ENCODE assay signal across 31 mouse cellular contexts in the genomic region with DNA sequence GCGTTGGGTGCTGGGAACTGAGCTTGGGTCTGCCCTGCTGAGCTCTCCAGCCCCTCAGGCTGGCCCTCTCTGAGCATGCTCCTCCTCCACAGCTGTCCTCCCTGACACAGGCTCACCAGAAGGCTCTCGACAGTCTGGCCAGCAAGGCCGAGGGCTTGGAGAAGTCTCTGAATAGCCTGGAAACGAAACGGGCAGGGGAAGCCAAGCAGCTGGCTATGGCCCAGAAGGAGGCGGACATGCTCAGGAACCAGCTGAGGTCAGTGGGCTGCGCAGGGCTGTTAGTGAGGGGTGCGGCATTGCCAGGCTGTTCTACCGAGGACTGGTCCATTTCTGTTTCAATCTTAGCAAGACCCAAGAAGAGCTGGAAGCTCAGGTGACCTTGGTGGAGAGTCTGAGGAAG. TPM values are rescaled to one million over a fixed set of nuclear protein-coding genes. Genes with fewer than 3 reads are reported as not detected.
DNase-seq lines count a peak whose midpoint lies in the region; TF ChIP-seq lines count a peak whose summit lies in the region.
"Had no signal": no experiment of that assay in that cellular context is flagged by ENCODE, and none has a peak within 500 bp of the region (broad histone marks: within the 10 kb centered on the region; RNA-seq: fewer than 3 reads in every experiment).

No protein-coding gene starts in this region.

- intact Hi-C loops in gastrocnemius, postnatal 14 days (cut with DNase I; ENCODE audit: low total_unique reads), result no loop called here
- intact Hi-C loops in left cerebral cortex, postnatal 4 days (cut with DNase I), result no loop called here
- intact Hi-C loops in left cerebral cortex, postnatal 14 days (cut with DNase I), result no loop called here

- H3K4me3 ChIP-seq in cerebellum, adult 2 months (replicated peaks; ENCODE audit: insufficient read depth, low read depth, low read length), result no peak overlapping the region
- H3K4me3 ChIP-seq: forebrain, embryonic 10.5 days; forebrain, embryonic 13.5 days; hindbrain, embryonic 13.5 days had no signal

- no peak for TF ChIP-seq POLR2A in cerebellum, adult 2 months (IDR thresholded peaks at IDR 0.05; ENCODE audit: borderline replicate concordance, insufficient read depth, low read length)

- H3K4me1 ChIP-seq in cerebellum, adult 2 months (ENCODE audit: control insufficient read depth, insufficient read depth, low read length), result no peaks in the 10 kb centered on the region
- H3K4me1 ChIP-seq: forebrain, embryonic 10.5 days; forebrain, embryonic 13.5 days; hindbrain, embryonic 13.5 days had no signal

- no peaks in the 10 kb centered on the region for H3K27me3 ChIP-seq in cerebellum, adult 2 months (ENCODE audit: control insufficient read depth, insufficient read depth, low read length)
- H3K27me3 ChIP-seq: forebrain, embryonic 13.5 days; hindbrain, embryonic 13.5 days had no signal

- WGBS in cerebellum, adult 2 months, result 22% methylated on average over 9 of the region's 9 CpGs

- peak; percentile 23 for DNase-seq in adrenal gland, postnatal 10 days
- no peak for DNase-seq in adrenal gland, postnatal 14 days
- peak; percentile 25 to 59 for DNase-seq in cerebellum, postnatal 14 days
- no peak for DNase-seq in cerebellum, adult 2 months
- peak; percentile 46 for DNase-seq in gastrocnemius, postnatal 14 days
- no peak for DNase-seq in gastrocnemius, adult 18-20 months (ENCODE audit: low spot score)
- DNase-seq in left cerebral cortex, postnatal 4 days, result peak; percentile 63
- no peak for DNase-seq in left cerebral cortex, postnatal 14 days (ENCODE audit: low spot score in 2 of 2)
- DNase-seq: adrenal gland, adult 8-10 months; cerebellum, adult 11-12 months; cerebellum, postnatal 25 days; heart, adult 11 months; kidney, adult 18-20 months had no signal

- no peak for TF ChIP-seq CTCF in cerebellum, adult 2 months (IDR thresholded peaks at IDR 0.05; ENCODE audit: borderline replicate concordance, insufficient read depth, low read depth, low read length)

- no peak overlapping the region for H3K27ac ChIP-seq in cerebellum, adult 2 months (ENCODE audit: insufficient read depth, low read length)
- H3K27ac ChIP-seq: forebrain, embryonic 10.5 days; forebrain, embryonic 13.5 days; hindbrain, embryonic 13.5 days had no signal

RNA-seq across cellular contexts. Expression of a gene that starts 7.5 kb away (rescaled TPM):
- 10 to 100 TPM in 1 of 2 experiments, 1 to 10 TPM in 1; 9.9 to 15.8 TPM for total RNA-seq in adrenal gland, postnatal 10 days (2021)
- total RNA-seq in adrenal gland, postnatal 14 days (2021), result 12.0 and 14.3 TPM in 2 replicates
- polyA plus RNA-seq in cerebellum, adult 2 months (2012; rRNA removed), result 6.5 and 9.6 TPM in 2 replicates
- total RNA-seq in gastrocnemius, postnatal 14 days (2021), result 1 to 10 TPM; 2.6 to 3.3 TPM
- total RNA-seq in gastrocnemius, adult 18-20 months (2021), result 1 to 10 TPM; 1.3 to 2.1 TPM
- total RNA-seq in left cerebral cortex, postnatal 4 days (2021), result 10 to 100 TPM; 13.6 TPM
- total RNA-seq in left cerebral cortex, postnatal 14 days (2021), result 1 to 10 TPM; 8.1 to 9.1 TPM

RNA-seq across cellular contexts. Expression of a gene that starts 7.7 kb away (rescaled TPM):
- 10 to 100 TPM; 20.3 to 25.1 TPM for total RNA-seq in adrenal gland, postnatal 10 days (2021)
- 19.9 and 21.4 TPM in 2 replicates for total RNA-seq in adrenal gland, postnatal 14 days (2021)
- polyA plus RNA-seq in cerebellum, adult 2 months (2012; rRNA removed), result 5.7 and 6.7 TPM in 2 replicates
- 1 to 10 TPM; 4.5 to 5.4 TPM for total RNA-seq in gastrocnemius, postnatal 14 days (2021)
- total RNA-seq in gastrocnemius, adult 18-20 months (2021), result under 1 TPM; 0.66 TPM
- total RNA-seq in left cerebral cortex, postnatal 4 days (2021), result 1 to 10 TPM; 7.2 to 9.3 TPM
- 1 to 10 TPM; 8.6 to 9.5 TPM for total RNA-seq in left cerebral cortex, postnatal 14 days (2021)

RNA-seq across cellular contexts. Expression of a gene that starts 8.6 kb away (rescaled TPM):
- not detected for total RNA-seq in adrenal gland, postnatal 10 days (2021)
- not detected in 2 replicates for total RNA-seq in adrenal gland, postnatal 14 days (2021)
- not detected in 2 replicates for polyA plus RNA-seq in cerebellum, adult 2 months (2012; rRNA removed)
- total RNA-seq in gastrocnemius, postnatal 14 days (2021), result not detected
- total RNA-seq in gastrocnemius, adult 18-20 months (2021), result not detected
- 1 to 10 TPM; 1.5 to 2.4 TPM for total RNA-seq in left cerebral cortex, postnatal 4 days (2021)
- under 1 TPM; 0.55 to 0.72 TPM for total RNA-seq in left cerebral cortex, postnatal 14 days (2021)
- total RNA-seq: adrenal gland, adult 8-10 months; common myeloid progenitor, adult 5-6 weeks; gastrocnemius, adult 8-10 months; gastrocnemius, postnatal 4 days; heart, adult 8-10 months; heart, postnatal 25 days; hematopoietic stem cell, adult 5-6 weeks had no signal
- polyA plus RNA-seq: activated CD4-positive, CD25-positive, alpha-beta regulatory T cell, adult 4 months; heart, embryonic 11.5 days had no signal

RNA-seq across cellular contexts. Expression of a gene that starts 18.5 kb away (rescaled TPM):
- total RNA-seq in adrenal gland, postnatal 10 days (2021), result under 1 TPM; 0.18 to 0.64 TPM
- total RNA-seq in adrenal gland, postnatal 14 days (2021), result 0.26 and 0.45 TPM in 2 replicates
- polyA plus RNA-seq in cerebellum, adult 2 months (2012; rRNA removed), result not detected in 2 replicates
- not detected for total RNA-seq in gastrocnemius, postnatal 14 days (2021)
- total RNA-seq in gastrocnemius, adult 18-20 months (2021), result not detected
- total RNA-seq in left cerebral cortex, postnatal 4 days (2021), result not detected
- under 1 TPM in 1 of 2 experiments, not detected in 1; 0.25 TPM for total RNA-seq in left cerebral cortex, postnatal 14 days (2021)
- total RNA-seq: common myeloid progenitor, adult 5-6 weeks; gastrocnemius, adult 8-10 months; heart, adult 8-10 months; heart, postnatal 25 days had no signal
- polyA plus RNA-seq: embryonic facial prominence, embryonic 14.5 days; forebrain, embryonic 13.5 days; forebrain, embryonic 16.5 days; heart, embryonic 11.5 days; heart, embryonic 14.5 days; heart, postnatal 0 days; hindbrain, embryonic 13.5 days; hindbrain, embryonic 16.5 days; intestine, embryonic 16.5 days had no signal

RNA-seq across cellular contexts. Expression of a gene that starts 27.6 kb away (rescaled TPM):
- under 1 TPM; 0.24 to 0.30 TPM for total RNA-seq in adrenal gland, postnatal 10 days (2021)
- total RNA-seq in adrenal gland, postnatal 14 days (2021), result 0.23 and 0.37 TPM in 2 replicates
- polyA plus RNA-seq in cerebellum, adult 2 months (2012; rRNA removed), result 0.05 and 0.16 TPM in 2 replicates
- under 1 TPM; 0.09 to 0.29 TPM for total RNA-seq in gastrocnemius, postnatal 14 days (2021)
- under 1 TPM; 0.09 to 0.69 TPM for total RNA-seq in gastrocnemius, adult 18-20 months (2021)
- under 1 TPM; 0.26 to 0.36 TPM for total RNA-seq in left cerebral cortex, postnatal 4 days (2021)
- total RNA-seq in left cerebral cortex, postnatal 14 days (2021), result under 1 TPM; 0.68 to 0.79 TPM
- total RNA-seq: common myeloid progenitor, adult 5-6 weeks; hematopoietic stem cell, adult 5-6 weeks had no signal
- polyA plus RNA-seq: activated CD4-positive, CD25-positive, alpha-beta regulatory T cell, adult 4 months; forebrain, embryonic 10.5 days; forebrain, embryonic 13.5 days; forebrain, embryonic 16.5 days; inflammation-experienced regulatory T-cells, adult 6 months had no signal

Comparison
In these comparisons a context has a peak if more than half of its experiments do, and no peak if none do; other contexts are left out.
1. DNase-seq: peak in adrenal gland, postnatal 10 days (single experiment), cerebellum, postnatal 14 days (2 of 2), gastrocnemius, postnatal 14 days (single experiment) and left cerebral cortex, postnatal 4 days (single experiment); none in adrenal gland, postnatal 14 days (single experiment), cerebellum, adult 2 months (0 of 2), gastrocnemius, adult 18-20 months (single experiment) and left cerebral cortex, postnatal 14 days (0 of 2).